Mouse (Mus musculus) midbrain, embryonic 12.5 days (tissue): Measurements from ENCODE around the gene Slc26a10. TPM values are rescaled to one million over a fixed set of nuclear protein-coding genes. Genes with fewer than 3 reads are reported as not detected.
A peak's percentile ranks its signal among the peaks of the same experiment; 100 is the strongest.

Experiments
- ATAC-seq: fragments of 200-750 bp; cut with Nextera tagmentation; 2 replicates; pipeline ENCODE4 v1.8.0; 2017; ENCODE audit warnings: low read depth, moderate TSS enrichment, moderate library complexity; ENCODE audit not compliant: low FRiP score
- H3K27ac ChIP-seq: fragments of 300-500 bp; sonication (generic); replicated peaks from 2 replicates; pipeline ENCODE4 v1.5.1; 2016; ENCODE audit warnings: mild to moderate bottlenecking
- H3K27me3 ChIP-seq: fragments of 300-500 bp; sonication (generic); 2 replicates; pipeline ENCODE4 v1.6.1; 2016; ENCODE audit warnings: mild to moderate bottlenecking
- H3K36me3 ChIP-seq: fragments of 300-500 bp; sonication (generic); 2 replicates; pipeline ENCODE4 v1.6.1; 2016
- H3K4me1 ChIP-seq: fragments of 300-500 bp; sonication (generic); 2 replicates; pipeline ENCODE4 v1.6.1; 2016
- H3K4me2 ChIP-seq: fragments of 300-500 bp; sonication (generic); replicated peaks from 2 replicates; pipeline ENCODE4 v1.6.1; 2016; ENCODE audit warnings: mild to moderate bottlenecking, moderate library complexity
- H3K4me3 ChIP-seq: fragments of 300-500 bp; sonication (generic); 2 replicates; pipeline ENCODE4 v1.5.1; 2016; ENCODE audit warnings: mild to moderate bottlenecking
- H3K9ac ChIP-seq: fragments of 300-500 bp; sonication (generic); replicated peaks from 2 replicates; pipeline ENCODE4 v1.6.1; 2016; ENCODE audit warnings: mild to moderate bottlenecking, moderate library complexity
- H3K9me3 ChIP-seq: fragments of 300-500 bp; sonication (generic); 2 replicates; pipeline ENCODE4 v1.6.1; 2016; ENCODE audit warnings: mild to moderate bottlenecking
- WGBS: fragments of 180-500 bp; shearing (Covaris S2); methylation state at CpG from one replicate; pipeline ENCODE4 v1.1.7; 2016; 5-methylcytosine and 5-hydroxymethylcytosine counted together
- polyA plus RNA-seq: library from polyadenylated mRNA; unstranded; fragments of >200 nt; fragmentation: Nextera tagmentation; extraction: Ambion mirVana; gene quantifications from 2 replicates; pipeline ENCODE4 v1.2.1, GENCODE M21; 2016

The Slc26a10 gene
- polyA plus RNA-seq, 1 experiment from 2014 or later, result 1.1 TPM

DNA sequence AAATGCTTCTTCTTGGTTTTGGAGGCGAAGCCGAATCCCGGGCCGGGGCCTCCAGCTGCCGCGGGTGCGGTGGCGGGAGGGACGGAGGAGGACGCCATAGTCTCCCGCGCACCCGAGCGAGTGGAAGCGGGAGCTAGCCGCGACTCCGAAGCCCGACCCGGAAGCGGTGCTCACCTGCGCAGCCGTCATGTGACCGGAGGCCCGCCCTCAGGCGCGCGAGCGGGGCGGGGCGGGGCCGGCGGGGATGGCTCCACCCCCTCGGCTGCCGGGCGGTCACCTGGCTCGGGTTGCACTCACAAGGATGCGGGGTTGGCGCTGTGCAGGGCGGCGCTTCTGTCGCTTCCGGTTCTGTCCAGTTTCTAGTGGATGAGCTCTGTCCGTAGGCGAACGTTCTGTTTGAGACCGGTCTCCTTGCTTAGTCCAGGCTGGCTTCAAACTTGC lies 31.0 kb upstream of the Slc26a10 start, which contains the start of gene Pip4k2c:
TSS of gene Pip4k2c (minus strand) at position 172 of the 441 bp plus-strand sequence.
- Histone ChIP-seq H3K4me1 (peaks cover 16% of the 10 kb centered on the region), H3K9ac (peak within 1 kb of the TSS; percentile 79), H3K27me3 (no peaks in the 10 kb centered on the region), H3K27ac (no peak within 1 kb of the TSS; the same call in 1 of the 2 replicates), H3K4me2 (peak within 1 kb of the TSS; percentile 91), H3K9me3 (no peaks in the 10 kb centered on the region), H3K36me3 (peaks cover 21% of the 10 kb centered on the region), H3K4me3 (peak within 1 kb of the TSS; percentile 89)
- peak; percentile 96 for ATAC-seq
- WGBS, result 2% methylated on average over 47 of the region's 47 CpGs

- under 1% methylated on average over 25 of the region's 25 CpGs for WGBS
- Histone ChIP-seq H3K4me2 (peak overlapping the region; percentile 91), H3K4me3 (peak overlapping the region; percentile 89), H3K4me1 (peaks cover 16% of the 10 kb centered on the region), H3K27ac (no peak overlapping the region; the same call in 1 of the 2 replicates), H3K9ac (peak overlapping the region; percentile 79), H3K27me3 (no peaks in the 10 kb centered on the region), H3K9me3 (no peaks in the 10 kb centered on the region), H3K36me3 (peaks cover 25% of the 10 kb centered on the region)
- ATAC-seq, result peak; percentile 69
Observed at GRCm38 (mm10) chr10:127210961-127211405, 30.5 kb upstream of the Slc26a10 start.

- 90% methylated on average over 13 of the region's 13 CpGs for WGBS
- Histone ChIP-seq H3K9ac (0 out of 2 replicates have a peak overlapping the region, but pooled peaks have one; percentile 8), H3K36me3 (peaks cover 34% of the 10 kb centered on the region), H3K4me2 (peak overlapping the region; percentile 91), H3K4me1 (peaks cover 16% of the 10 kb centered on the region), H3K27ac (no peak overlapping the region), H3K9me3 (no peaks in the 10 kb centered on the region), H3K4me3 (peak overlapping the region; percentile 89; the same call in 1 of the 2 replicates), H3K27me3 (no peaks in the 10 kb centered on the region)
- ATAC-seq, result no peak
Observed at GRCm38 (mm10) chr10:127209928-127210570, 29.6 kb upstream of the Slc26a10 start.

- no peak for ATAC-seq
Observed at GRCm38 (mm10) chr10:127208921-127209320, 28.5 kb upstream of the Slc26a10 start.

DNA sequence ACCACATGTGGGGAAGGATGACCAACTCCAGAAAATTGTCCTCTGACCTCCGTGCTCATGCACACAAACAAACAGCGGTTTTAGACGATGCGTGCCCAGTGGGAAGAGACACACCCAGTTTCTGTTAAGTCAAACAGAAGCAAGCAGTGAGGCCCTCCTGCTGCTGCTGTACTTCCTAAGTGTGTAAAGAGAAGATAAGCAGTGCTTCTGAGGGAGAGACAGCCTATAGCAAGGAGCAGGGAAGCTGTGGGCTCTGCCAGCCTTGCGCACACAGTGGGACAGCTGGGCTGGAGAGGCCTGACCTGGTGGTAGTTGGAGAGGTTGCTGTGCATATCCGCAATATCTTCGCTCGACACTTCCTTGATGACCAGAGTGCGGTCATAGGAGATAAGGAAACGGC lies 24.9 kb upstream of the Slc26a10 start:
- Histone ChIP-seq H3K9me3 (no peaks in the 10 kb centered on the region), H3K36me3 (peaks cover 73% of the 10 kb centered on the region), H3K27ac (no peak overlapping the region), H3K4me3 (no peak overlapping the region), H3K4me1 (peaks cover 9% of the 10 kb centered on the region), H3K9ac (no peak overlapping the region), H3K4me2 (no peak overlapping the region), H3K27me3 (no peaks in the 10 kb centered on the region)
- ATAC-seq, result no peak
- 92% methylated on average over 10 of the region's 10 CpGs for WGBS

More at GRCm38 (mm10) chr10:127208921-127209320, 28.5 kb upstream of the Slc26a10 start:
- no peaks in the 10 kb centered on the region for H3K9me3 ChIP-seq
- no peak overlapping the region for H3K4me2 ChIP-seq
- WGBS, result 86% methylated on average over 4 of the region's 4 CpGs
- no peak overlapping the region for H3K27ac ChIP-seq
- peaks cover 16% of the 10 kb centered on the region for H3K4me1 ChIP-seq
- H3K9ac ChIP-seq, result no peak overlapping the region
- H3K4me3 ChIP-seq, result no peak overlapping the region
- no peaks in the 10 kb centered on the region for H3K27me3 ChIP-seq
- H3K36me3 ChIP-seq, result peaks cover 45% of the 10 kb centered on the region

- ATAC-seq, result no peak
- H3K4me3 ChIP-seq, result no peak overlapping the region
- H3K9ac ChIP-seq, result no peak overlapping the region
- H3K27ac ChIP-seq, result no peak overlapping the region
- H3K4me2 ChIP-seq, result no peak overlapping the region
- H3K9me3 ChIP-seq, result no peaks in the 10 kb centered on the region
- WGBS, result 92% methylated on average over 5 of the region's 5 CpGs
- peaks cover 79% of the 10 kb centered on the region for H3K36me3 ChIP-seq
- peaks cover 1% of the 10 kb centered on the region; the same call in 1 of the 2 replicates for H3K4me1 ChIP-seq
- H3K27me3 ChIP-seq, result no peaks in the 10 kb centered on the region
Observed at GRCm38 (mm10) chr10:127204589-127204988, 24.1 kb upstream of the Slc26a10 start.

GRCm38 (mm10) chr10:127203106-127203505 lies 22.7 kb upstream of the Slc26a10 start:
- peaks cover 87% of the 10 kb centered on the region for H3K36me3 ChIP-seq
- ATAC-seq, result no peak
- no peak overlapping the region for H3K4me2 ChIP-seq
- H3K9me3 ChIP-seq, result no peaks in the 10 kb centered on the region
- no peaks in the 10 kb centered on the region for H3K4me1 ChIP-seq
- H3K27me3 ChIP-seq, result no peaks in the 10 kb centered on the region
- H3K4me3 ChIP-seq, result no peak overlapping the region
- H3K27ac ChIP-seq, result no peak overlapping the region
- H3K9ac ChIP-seq, result no peak overlapping the region
- 88% methylated on average over 3 of the region's 3 CpGs for WGBS

GRCm38 (mm10) chr10:127200279-127200678 lies 19.8 kb upstream of the Slc26a10 start:
- no peak for ATAC-seq
- H3K27ac ChIP-seq, result no peak overlapping the region
- no peaks in the 10 kb centered on the region for H3K9me3 ChIP-seq
- peaks cover 67% of the 10 kb centered on the region for H3K36me3 ChIP-seq
- H3K4me3 ChIP-seq, result no peak overlapping the region
- peaks cover 8% of the 10 kb centered on the region for H3K4me1 ChIP-seq
- H3K9ac ChIP-seq, result no peak overlapping the region
- WGBS, result 84% methylated on average over 8 of the region's 8 CpGs
- no peak overlapping the region for H3K4me2 ChIP-seq
- no peaks in the 10 kb centered on the region for H3K27me3 ChIP-seq

DNA sequence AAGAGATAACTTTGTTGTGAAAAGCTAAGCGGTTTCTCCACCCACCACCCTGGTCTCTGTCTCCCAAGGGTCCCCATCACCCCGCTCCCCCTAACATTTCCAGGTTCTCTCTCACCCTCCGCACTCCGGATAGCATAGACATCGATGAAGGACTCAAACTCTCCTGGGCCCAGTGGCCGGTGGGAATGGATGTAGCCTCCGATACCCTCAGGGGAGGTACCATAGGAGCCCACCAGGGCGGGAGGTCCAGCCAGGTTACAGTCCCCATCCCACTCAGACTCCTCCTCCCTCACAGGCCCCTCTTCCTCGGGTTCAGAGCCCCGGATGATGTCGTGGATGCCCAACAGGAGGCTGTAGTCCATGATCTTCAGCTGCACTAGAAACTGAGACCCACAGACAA lies 19.0 kb upstream of the Slc26a10 start:
- Histone ChIP-seq H3K27me3 (no peaks in the 10 kb centered on the region), H3K4me1 (peaks cover 14% of the 10 kb centered on the region), H3K36me3 (peaks cover 59% of the 10 kb centered on the region), H3K9me3 (no peaks in the 10 kb centered on the region), H3K4me2 (no peak overlapping the region), H3K9ac (0 out of 2 replicates have a peak overlapping the region, but pooled peaks have one; percentile 24), H3K4me3 (no peak overlapping the region), H3K27ac (no peak overlapping the region)
- WGBS, result 83% methylated on average over 11 of the region's 11 CpGs
- ATAC-seq, result no peak

- Histone ChIP-seq H3K36me3 (peaks cover 56% of the 10 kb centered on the region), H3K27me3 (no peaks in the 10 kb centered on the region), H3K4me2 (no peak overlapping the region), H3K9me3 (no peaks in the 10 kb centered on the region), H3K4me1 (peaks cover 18% of the 10 kb centered on the region), H3K27ac (no peak overlapping the region), H3K9ac (no peak overlapping the region), H3K4me3 (no peak overlapping the region)
- WGBS, result 76% methylated on average over 5 of the region's 5 CpGs
- ATAC-seq, result no peak
Observed at GRCm38 (mm10) chr10:127199068-127199467, 18.6 kb upstream of the Slc26a10 start.

DNA sequence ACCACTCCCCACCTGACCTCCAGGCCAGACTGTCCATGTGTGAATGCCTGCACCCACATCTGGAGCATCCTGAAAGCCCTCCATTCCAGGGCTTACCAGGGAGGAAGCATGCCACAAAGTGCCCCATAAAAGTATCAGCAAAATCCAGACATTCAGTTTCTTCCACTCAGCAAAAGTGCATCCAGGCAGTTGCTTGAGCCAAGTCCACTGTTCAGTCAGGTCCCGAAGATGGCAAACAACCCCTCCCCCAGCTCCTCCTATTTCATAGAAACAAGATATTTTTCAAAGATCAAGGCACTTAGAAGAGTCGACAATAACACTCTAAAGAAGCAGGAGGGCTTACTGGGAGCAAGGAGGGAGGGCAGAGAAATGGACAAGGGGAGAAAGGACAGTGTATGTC lies 18.0 kb upstream of the Slc26a10 start:
- Histone ChIP-seq H3K4me3 (no peak overlapping the region), H3K9ac (no peak overlapping the region), H3K27ac (no peak overlapping the region), H3K9me3 (no peaks in the 10 kb centered on the region), H3K4me2 (no peak overlapping the region), H3K36me3 (peaks cover 52% of the 10 kb centered on the region), H3K4me1 (peaks cover 18% of the 10 kb centered on the region), H3K27me3 (no peaks in the 10 kb centered on the region)
- no peak for ATAC-seq
- WGBS, result 74% methylated on average over 2 of the region's 2 CpGs

- Histone ChIP-seq H3K9ac (no peak overlapping the region), H3K27me3 (no peaks in the 10 kb centered on the region), H3K4me1 (peaks cover 22% of the 10 kb centered on the region), H3K4me2 (no peak overlapping the region), H3K27ac (no peak overlapping the region), H3K4me3 (no peak overlapping the region), H3K36me3 (peaks cover 52% of the 10 kb centered on the region), H3K9me3 (no peaks in the 10 kb centered on the region)
- no peak for ATAC-seq
- WGBS, result 87% methylated on average over 11 of the region's 11 CpGs
Observed at GRCm38 (mm10) chr10:127197505-127198110, 17.2 kb upstream of the Slc26a10 start.
